Mouse (Mus musculus): ENCODE measurements at regions not wholly inside any gene's neighbourhood (a gene's known extent, or its start where the extent isn't known, plus 50 kb on each side); places are given as distances from the start of the nearest gene placed in this dataset.

- DNase-seq (ENCODE audit: low spot score), result no peak
These were observed 178.8 kb downstream of the Spry2 start for GRCm38 (mm10) chr14:105717821-105718220.

- DNase-seq (ENCODE audit: low spot score), result no peak
These were observed 187.9 kb downstream of the Spry2 start for GRCm38 (mm10) chr14:105708691-105709090.

DNA sequence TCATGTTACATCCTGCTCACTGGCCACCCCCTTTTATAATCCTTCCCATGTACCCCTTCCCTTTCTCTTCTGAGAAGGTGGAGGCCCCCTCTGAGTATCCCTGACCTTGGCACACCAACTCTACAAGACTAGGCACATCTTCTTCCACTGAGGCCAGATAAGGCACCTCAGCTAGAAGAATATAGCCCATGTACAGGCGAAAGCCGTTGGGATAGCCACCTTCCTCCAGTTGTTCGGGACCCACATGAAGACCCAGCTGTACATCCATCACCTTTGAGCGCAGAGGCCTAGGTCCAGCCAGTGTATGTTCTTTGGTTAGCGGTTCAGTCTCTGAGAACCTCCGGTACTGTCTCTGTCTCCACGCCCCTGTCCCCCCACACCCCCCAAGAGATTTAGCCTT is 189.9 kb downstream of the Spry2 start:
- DNase-seq (ENCODE audit: low spot score), result no peak

DNA sequence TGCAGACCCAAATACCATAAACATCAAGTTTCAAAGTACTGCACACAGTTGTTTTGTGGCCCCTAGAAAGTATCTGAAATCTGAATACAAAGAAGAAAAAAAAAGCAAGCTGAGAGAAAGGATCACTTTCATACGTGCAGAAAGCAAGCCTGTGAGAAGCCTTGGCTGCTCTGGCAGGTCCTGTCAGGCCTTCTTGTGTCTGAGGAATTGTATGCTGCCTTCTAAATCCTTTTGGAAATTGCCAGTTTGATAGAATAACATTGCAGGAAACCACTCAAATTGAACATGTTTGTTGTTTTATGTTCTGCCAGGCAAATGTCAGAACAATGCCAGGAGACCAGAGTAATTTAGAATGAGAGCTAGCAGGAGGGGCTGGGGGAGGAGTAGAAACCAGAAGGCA is 198.0 kb downstream of the Spry2 start:
- DNase-seq (ENCODE audit: low spot score), result no peak

GRCm38 (mm10) chr14:105698086-105698485 is 198.5 kb downstream of the Spry2 start:
- DNase-seq (ENCODE audit: low spot score), result no peak

- DNase-seq (ENCODE audit: low spot score), result no peak
These were observed 199.2 kb downstream of the Spry2 start for GRCm38 (mm10) chr14:105697398-105697797.

GRCm38 (mm10) chr14:105694969-105695368 is 201.7 kb downstream of the Spry2 start:
- no peak for DNase-seq (ENCODE audit: low spot score)

DNA sequence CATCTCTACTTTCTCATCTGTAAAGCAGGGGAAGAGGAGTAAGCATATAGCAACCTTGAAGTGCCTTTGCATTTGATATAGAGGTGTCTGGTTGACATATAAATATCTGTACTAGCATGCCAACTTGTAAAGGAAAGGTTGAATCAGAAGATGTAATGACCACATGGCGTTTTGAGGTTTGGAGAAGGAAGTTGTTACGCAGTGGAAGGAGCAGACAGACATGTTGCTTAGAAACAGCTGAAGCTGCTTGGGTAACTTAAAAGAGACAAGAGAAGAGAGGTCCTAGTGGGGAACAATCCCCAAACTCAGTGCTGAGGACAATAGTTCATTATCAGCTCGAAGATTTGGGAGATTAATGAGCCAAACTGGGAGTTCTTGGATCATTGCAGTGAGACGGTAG is 202.9 kb downstream of the Spry2 start:
- no peak for DNase-seq (ENCODE audit: low spot score)

DNA sequence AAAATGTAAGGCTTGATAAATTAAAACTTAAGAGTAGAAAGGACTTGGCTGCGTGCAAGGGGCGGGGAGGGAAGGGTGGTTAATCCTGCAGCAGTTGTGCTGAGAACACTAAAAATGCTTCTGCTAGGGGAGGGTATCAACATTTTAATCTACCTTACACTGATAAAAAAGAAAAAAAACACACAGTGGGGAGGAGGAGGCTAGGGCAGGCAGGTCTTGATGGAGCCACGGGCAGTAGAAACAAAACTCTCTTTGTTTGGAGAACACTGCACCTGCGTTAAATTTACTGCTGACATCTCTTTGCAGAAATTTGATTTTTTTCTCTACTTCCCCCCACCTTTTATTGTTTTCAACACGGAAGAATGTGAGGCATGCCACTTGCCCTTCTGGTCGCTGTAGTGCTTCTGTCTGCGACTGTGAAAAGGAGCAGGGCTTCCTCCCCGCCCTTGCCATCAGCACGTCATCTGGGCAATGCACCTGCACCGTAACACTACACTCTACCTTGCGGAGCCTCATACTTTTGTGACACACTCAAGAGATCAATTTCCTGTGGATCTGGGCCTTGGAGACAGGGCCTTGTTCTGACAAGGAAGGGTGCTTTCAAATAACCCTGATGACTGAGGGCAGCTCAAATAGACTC is 211.7 kb downstream of the Spry2 start:
- DNase-seq (ENCODE audit: low spot score), result peak; percentile 39

DNA sequence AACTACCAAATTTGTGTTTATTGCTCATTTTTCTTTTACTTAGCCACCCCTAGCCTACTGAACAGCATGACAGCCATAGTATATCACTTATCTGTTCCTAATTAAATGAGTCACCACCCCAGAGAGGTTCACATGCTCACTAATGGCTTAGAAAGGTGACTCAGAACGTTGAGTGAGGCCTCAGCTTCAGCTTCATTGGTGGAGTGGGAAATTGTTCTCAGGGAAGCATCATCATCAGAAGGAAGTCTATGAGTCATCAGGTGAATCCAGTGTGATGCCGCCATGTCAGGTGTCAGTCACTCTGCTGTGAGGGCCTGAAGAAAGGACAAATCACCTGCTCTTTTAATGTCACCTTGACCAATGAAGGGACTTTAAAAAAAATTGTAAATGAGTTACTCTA is 212.3 kb downstream of the Spry2 start:
- no peak for DNase-seq (ENCODE audit: low spot score)

- DNase-seq (ENCODE audit: low spot score), result no peak
These were observed 220.0 kb downstream of the Spry2 start for GRCm38 (mm10) chr14:105676646-105676930.

GRCm38 (mm10) chr14:105675801-105676645 is 220.6 kb downstream of the Spry2 start:
- DNase-seq (ENCODE audit: low spot score), result peak; percentile 94

DNA sequence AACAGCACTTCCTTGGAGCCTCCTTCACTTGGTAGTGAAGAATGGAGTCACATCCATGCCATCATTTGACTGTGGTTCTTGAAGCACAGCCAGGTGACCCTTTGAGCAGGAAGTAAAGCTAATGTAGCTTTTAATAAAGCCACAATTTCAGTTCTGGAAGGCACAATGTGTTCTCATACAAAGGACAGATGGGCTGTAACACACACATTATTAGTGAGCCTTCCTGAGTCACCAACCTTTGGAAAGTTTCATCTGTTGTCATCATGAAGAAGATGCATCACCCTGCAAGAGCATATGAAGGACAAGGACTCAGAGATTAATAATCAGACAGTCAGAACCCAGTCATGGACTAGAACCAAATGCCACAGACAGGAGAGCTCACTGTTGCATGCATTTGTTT is 221.6 kb downstream of the Spry2 start:
- DNase-seq (ENCODE audit: low spot score), result no peak

DNA sequence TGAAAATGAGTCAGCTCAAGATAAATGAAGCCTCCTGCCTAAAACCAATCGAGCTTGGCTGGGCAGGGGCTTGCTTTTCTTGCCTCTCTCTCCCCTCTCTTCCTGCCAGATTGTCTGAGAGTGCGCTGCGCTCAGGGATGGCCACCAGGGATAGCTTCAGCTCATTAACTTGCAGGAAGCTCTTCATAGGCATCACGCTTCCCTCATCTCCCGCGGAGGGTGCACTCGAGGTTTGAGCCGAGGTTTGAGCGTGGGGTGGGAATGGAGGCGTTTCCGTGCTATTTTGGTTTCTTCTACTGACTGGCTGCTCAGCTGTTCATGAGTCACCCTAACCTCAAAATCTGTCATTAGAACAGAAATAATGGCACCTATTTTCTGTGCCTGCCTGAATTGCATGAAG is 227.7 kb downstream of the Spry2 start:
- peak; percentile 32 for DNase-seq (ENCODE audit: low spot score)

GRCm38 (mm10) chr14:105664671-105665198 is 231.9 kb downstream of the Spry2 start:
- no peak for DNase-seq (ENCODE audit: low spot score)

GRCm38 (mm10) chr14:105663472-105663871 is 233.1 kb downstream of the Spry2 start:
- no peak for DNase-seq (ENCODE audit: low spot score)

DNA sequence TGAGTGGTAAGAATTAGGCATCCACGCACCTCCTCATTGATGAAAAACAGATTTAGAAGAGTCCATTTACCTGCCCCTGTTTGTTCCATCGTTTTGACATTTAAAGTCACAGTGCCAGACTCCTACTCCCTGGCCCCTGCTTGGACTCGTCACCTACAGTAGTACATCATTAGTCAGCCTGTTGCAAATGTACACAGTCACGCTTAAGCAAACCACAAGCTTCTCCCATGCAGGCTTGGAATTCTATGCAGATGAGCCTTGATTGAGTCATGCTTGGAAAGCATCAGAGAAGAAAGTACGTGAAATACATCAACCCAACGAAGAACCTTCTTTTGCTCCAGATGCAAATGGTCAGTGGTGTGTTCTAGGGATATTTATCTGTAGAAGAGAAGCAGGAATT is 233.8 kb downstream of the Spry2 start:
- no peak for DNase-seq (ENCODE audit: low spot score)

DNA sequence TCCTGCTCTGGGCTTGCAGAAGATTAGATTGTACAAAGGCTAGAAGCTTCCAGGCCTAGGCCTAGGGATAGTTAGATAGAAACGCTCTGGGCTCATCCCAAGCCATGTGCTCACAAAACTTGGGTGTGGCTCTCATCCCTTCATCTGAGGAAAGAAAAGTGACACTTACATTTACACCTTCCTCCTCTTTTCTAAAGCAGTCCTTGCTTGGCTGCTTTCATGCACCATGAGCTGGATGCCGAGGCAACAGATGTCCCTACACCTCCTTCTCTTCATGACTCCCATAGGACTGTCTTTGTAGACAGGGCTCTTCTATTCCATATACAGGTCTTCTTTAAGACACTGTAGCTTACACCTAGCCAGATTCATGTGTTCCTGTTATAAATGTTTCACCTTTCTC is 238.3 kb downstream of the Spry2 start:
- DNase-seq (ENCODE audit: low spot score), result no peak

- DNase-seq (ENCODE audit: low spot score), result no peak
These were observed 249.5 kb downstream of the Spry2 start for GRCm38 (mm10) chr14:105647166-105647565.

DNA sequence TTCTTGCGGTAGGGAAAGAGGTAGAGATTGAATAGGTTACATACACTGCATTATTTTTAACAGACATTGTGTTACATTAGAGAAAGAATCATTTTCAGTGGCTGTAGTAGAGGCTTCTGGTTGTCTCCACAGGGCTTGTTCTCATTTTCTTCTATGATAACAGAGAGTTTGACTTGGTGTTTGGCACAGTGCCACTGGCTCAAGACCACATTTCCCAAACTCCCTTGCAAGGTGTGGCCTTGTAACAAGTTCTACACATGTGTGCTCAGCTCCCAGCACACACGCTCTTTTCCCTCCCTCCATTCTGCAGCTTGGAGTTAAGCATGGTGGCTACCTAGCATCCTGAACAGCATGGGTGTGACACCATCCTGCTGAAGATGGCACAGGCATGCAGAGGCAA is 252.2 kb downstream of the Spry2 start:
- DNase-seq (ENCODE audit: low spot score), result no peak

DNA sequence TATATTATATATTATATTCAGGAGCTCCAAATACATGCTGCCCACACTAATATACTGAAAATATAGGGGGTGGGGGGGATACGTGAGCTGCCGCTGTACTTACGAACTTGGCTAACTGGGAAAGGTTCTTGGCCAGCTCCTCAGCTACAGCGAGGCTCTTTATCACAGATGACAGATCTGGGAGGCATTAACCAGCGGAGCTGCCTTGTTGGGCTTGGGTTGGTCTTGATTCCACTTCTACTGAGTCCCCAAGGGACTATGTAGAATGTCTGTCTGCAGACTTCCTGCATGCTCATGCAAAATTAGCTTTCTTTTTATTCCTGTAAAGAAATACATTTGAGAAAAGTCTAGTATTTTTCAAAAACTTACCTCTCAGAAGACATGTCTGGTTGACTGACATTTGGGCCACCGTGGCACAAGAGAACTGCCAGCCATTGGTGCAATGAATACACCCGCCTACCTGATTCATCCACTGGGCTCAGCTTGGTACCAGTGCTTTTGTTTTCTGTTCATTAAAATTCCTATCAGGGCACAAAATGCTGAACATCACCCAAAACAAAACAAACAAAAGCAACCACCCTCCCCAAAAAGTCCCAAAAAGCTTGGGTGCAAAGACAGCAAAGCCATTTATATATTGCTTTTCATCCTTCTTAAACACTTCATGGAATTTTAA is 253.2 kb downstream of the Spry2 start:
- DNase-seq (ENCODE audit: low spot score), result no peak

DNA sequence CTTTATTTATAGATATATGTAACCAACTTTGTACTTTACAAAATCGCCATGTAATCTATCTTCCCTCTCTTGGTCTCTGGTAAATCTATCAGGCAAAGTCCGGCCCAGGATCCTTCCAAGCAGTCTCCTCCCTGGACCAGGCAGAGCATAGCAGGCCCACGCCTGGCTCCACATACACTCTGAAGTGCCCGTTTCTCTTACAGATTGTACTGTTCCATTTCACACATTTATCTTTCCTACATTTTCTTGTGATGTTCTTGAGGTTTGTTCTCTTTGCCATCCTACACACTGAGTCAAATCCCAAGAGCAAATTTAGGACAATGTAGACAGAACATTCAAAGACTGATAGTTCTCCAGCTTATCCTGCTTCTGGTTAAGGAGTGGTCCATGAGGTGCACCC is 264.3 kb downstream of the Spry2 start:
- no peak for DNase-seq (ENCODE audit: low spot score)

GRCm38 (mm10) chr14:105631681-105632031 is 265.0 kb downstream of the Spry2 start:
- no peak for DNase-seq (ENCODE audit: low spot score)

Measured in embryo, embryonic 10 days (tissue).